Mouse (Mus musculus) mouse embryonic stem cell (cell line): ENCODE measurements around the gene Olfr317.
"Not testable (repeated sequence)": the region's sequence is repeated elsewhere in the genome, so short reads cannot be mapped to it uniquely, and the experiment has no call there.

Experiments used
- in situ Hi-C, 2 experiments: fragments of 300-500 bp; cut with MboI; formaldehyde crosslinking; loops; 1 replicate in 1 of 2; 3 replicates in 1 of 2; pipeline ENCODE4 v1.14.3; 2019 to 2020; ENCODE audit warnings: low sequenced_read_pairs in 2 of 2, low pct_unique_long_range_greater_than_20kb in 1 of 2, mixed read lengths in 1 of 2; ENCODE audit not compliant: unreplicated experiment in 1 of 2

Olfr317 gene

GRCm38 (mm10) chr11:58738792-58739262 lies at the start of gene Olfr317:
Gene Olfr317 (minus strand): TSS chr11:58739212.
- in situ Hi-C loops = loop anchor here in 1 of 2 experiments (10.0 kb wide), 1 partner anchor 74 kb away; no protein-coding TSS in a partner anchor

DNA sequence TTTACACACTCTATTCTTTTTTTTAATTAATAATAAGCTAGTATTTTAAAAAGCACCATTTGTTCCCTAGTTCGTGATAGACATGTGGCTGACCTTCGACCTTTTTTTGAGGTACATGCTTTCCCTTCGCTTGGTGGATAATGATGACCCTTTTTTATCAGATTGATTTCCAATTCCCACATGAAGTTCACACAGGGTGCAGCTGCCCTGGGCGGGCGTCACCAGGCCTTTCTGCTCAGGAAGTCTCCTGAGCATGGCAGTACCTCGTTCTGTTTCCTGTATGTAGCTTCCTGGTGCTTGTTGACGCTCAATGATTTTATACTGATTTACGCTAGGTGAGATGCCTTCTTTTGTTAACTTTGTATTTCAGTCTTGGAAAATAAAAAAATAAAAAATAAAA lies 49.3 kb upstream of the Olfr317 start:
- in situ Hi-C loops = no loop called here

GRCm38 (mm10) chr11:58787651-58788050 lies 48.6 kb upstream of the Olfr317 start:
- in situ Hi-C loops = no loop called here

GRCm38 (mm10) chr11:58784182-58784581 lies 45.2 kb upstream of the Olfr317 start:
- in situ Hi-C loops = no loop called here

DNA sequence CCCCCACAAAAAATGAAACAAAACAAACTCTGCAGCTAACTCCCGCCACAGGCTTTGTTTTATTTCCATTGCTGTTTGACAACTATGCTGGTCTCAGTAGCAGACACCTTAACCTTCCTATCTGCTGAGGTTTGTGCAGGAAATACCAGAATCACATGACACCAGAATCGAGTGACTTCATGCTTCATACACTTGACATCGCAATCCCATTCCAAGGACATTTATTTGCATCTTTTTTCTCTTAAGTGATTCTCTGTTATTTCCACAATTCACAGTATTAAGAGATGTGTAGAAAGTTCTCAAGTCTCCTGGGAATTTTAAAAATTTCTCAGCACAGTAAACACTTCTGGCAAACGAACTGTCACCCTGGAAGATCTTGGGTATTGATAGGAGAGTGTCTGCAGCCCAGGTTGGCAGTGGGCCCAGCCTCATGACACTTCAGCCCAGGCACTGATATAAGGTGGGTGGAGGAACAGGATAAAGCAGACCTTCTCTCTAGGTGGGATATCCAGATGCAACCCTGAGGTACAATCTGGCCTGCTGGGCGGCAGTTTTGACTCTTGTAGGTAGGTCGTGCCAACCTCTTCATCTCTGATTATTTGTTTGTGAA lies 43.6 kb upstream of the Olfr317 start, which contains the start of gene Olfr314:
Gene Olfr314 (plus strand): TSS at position 473 of the 610 bp plus-strand sequence.
- in situ Hi-C loops = no loop called here

- in situ Hi-C loops = no loop called here
Observed at GRCm38 (mm10) chr11:58772888-58773287, 33.9 kb upstream of the Olfr317 start, which contains the start of gene Olfr315. Gene Olfr315 (plus strand): TSS chr11:58773188.

DNA sequence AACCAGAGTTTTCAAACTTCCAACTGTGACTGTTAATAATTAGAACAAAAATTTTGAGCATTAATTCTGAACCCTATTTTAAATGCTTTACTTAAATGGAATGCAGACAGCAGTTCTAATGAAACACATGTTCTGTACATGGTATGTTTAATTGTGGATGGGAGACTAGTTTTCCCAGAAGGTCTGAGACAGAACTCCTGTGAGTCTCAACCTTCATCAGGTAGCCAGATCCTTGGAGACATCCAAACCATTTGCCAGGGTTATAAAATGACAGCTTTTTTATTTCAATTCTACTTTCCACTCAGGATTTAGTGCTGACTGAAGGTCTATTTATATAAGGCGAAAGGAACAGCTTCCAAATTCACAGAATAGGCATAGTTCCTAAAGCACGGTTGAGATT lies 13.4 kb upstream of the Olfr317 start, which contains the start of gene Olfr316:
Gene Olfr316 (plus strand): TSS at position 301 of the 400 bp plus-strand sequence.
- in situ Hi-C loops = no loop called here

DNA sequence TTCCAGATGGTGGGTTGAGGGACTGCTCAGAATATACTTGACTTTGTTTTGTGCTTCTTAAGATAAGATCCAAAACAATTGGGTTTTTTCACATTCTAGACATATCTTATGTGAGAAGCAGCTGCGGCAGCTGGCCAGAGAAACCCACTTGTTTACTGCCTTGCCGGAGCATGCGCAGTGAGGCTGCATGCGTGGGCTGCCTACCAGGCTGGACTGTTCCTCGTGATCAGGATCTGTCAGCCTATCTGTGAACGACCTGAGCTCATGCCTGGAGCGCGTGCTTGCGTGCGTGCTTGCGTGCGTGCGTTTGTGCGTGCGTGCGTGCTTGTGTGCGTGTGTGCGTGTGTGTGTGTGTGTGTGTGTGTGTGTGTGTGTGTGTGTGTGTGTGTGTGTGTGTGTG lies 12.1 kb upstream of the Olfr317 start:
- in situ Hi-C loops = not testable (repeated sequence)

DNA sequence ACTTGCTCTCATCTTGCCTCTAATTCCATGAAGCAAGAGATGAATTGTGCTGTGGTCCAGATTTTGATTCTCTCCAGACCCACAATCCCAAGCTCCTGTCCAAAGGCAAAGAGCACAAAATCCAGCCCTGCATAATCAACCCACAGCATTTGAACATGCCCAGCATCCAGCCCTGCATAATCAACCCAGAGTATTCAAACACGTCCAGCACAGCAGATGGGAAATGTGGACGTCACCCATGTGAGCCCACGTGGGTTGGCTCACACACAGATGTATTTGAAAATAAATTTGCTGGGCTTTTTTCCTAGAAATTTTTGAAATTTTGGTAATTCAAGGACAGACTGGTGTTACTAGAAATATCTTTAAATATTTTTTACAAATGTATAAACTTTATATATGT lies 5.6 kb downstream of the Olfr317 start:
- in situ Hi-C loops = loop anchor here in 1 of 2 experiments (10.0 kb wide), 1 partner anchor 69 kb away; no protein-coding TSS in a partner anchor

DNA sequence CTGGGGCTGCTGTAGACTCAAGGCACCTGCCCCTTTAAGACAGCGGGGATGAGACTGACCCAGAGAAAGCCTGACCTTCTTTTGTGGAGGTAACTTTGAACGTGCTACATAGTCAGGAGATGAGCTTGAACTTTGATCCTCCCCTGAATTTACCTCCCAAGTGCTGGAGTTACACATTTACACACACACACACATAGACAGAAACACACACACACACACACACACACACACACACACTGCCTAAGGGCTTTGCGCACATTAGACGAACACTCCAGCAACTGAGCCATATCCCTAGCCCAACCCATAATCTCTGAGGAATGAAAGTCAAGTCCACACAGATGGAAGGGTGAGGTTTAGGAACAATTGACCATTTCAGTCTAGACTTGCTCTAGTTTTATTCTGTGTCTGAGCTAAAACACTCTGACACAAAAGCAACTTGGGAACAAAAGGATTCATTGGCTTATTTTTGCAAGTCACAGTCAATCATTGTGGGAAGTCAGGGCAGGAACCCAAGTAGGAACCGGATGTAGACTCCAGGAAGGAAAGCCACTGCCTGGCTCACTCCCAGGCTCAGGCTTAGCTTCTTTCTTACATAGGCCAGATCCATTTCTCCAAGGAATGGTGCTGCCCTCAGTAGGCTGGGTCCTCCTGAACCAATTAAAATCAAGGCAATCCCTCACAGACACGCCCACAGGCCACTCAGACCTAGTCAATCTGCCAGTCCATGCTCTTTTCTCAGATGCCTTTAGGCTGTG lies 10.9 kb downstream of the Olfr317 start:
- in situ Hi-C loops = not testable (repeated sequence)

GRCm38 (mm10) chr11:58723914-58724313 lies 15.1 kb downstream of the Olfr317 start, which contains the start of gene Olfr318:
Gene Olfr318 (minus strand): TSS chr11:58724014.
- in situ Hi-C loops = no loop called here

DNA sequence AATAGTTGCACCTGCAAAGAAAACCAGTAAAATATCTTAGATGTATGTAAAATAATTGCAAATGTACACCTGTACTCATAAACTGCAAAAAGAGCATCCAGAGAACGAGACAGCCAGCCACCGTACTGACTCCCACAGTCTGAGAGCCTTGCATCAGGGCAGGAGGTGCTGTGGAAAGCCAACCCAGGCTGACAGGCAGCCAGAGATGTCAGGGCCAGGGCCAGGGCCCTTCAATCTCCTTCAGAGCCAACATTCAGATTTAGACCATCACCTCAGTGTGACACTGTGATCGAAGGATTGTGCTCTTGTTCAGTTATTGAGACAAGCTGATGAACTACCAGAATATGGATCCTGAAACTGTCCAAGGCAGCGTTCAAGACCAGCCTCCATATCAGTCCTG lies 19.3 kb downstream of the Olfr317 start:
- in situ Hi-C loops = no loop called here

DNA sequence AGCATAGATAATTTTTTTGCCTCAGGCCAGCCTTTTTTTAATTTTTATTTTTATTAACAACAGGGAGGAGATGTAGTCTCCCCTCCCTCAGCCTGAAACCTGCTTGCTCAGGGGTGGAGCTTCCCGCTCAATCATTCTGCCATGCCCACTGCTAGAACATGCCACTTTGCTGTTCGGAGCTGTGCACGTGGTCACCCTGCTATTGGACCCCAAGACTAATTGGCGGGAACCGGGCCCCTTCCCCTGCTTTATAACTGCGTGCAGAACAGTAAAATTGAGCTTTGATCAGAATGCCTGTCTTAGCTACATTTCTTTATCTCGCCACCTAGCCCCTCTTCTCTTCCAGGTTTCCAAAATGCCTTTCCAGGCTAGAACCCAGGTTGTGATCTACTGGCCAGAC lies 21.3 kb downstream of the Olfr317 start:
- in situ Hi-C loops = not testable (repeated sequence)

GRCm38 (mm10) chr11:58709086-58709485 lies 29.9 kb downstream of the Olfr317 start:
- in situ Hi-C loops = no loop called here

DNA sequence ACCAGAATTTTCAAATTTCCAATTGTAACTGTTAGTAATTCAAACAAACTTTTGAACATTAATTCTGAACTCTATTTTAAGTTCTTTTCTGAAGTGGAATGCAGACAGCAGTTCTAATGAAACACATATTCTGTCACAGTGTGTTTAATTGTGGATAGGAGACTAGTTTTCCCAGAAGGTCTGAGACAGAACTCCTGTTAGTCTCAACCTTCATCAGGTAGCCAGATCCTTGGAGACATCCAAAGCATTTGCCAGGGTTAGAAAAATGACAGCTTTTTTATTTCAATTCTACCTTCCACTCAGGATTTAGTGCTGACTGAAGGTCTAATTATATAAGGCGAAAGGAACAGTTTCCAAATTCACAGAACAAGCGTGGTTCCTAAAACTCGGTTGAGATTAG lies 40.1 kb downstream of the Olfr317 start, which contains the start of gene Olfr319:
Gene Olfr319 (plus strand): TSS at position 301 of the 400 bp plus-strand sequence.
- in situ Hi-C loops = no loop called here
